Mouse (Mus musculus) heart, embryonic 11.5 days (tissue): ENCODE data around the gene Pdk4. TPM values are rescaled to one million over a fixed set of nuclear protein-coding genes. Genes with fewer than 3 reads are reported as not detected.

ENCODE experiments used
- ATAC-seq: fragments of 200-750 bp; cut with Nextera tagmentation; replicated peaks from 2 replicates; pipeline ENCODE4 v1.8.0; 2017; ENCODE audit warnings: moderate library complexity; ENCODE audit not compliant: insufficient number of reproducible peaks, low FRiP score, low TSS enrichment
- H3K27ac ChIP-seq: fragments of 300-500 bp; sonication (generic); 2 replicates; pipeline ENCODE4 v1.5.1; 2014; ENCODE audit warnings: mild to moderate bottlenecking, low read depth, low read length
- H3K27me3 ChIP-seq: fragments of 300-500 bp; sonication (generic); 2 replicates; pipeline ENCODE4 v1.6.1; 2014; ENCODE audit warnings: mild to moderate bottlenecking, low read length, mixed read lengths; ENCODE audit not compliant: control insufficient read depth, insufficient read depth
- H3K36me3 ChIP-seq: fragments of 300-500 bp; sonication (generic); 2 replicates; pipeline ENCODE4 v1.6.1; 2014; ENCODE audit warnings: mild to moderate bottlenecking, low read length, moderate library complexity, mixed read lengths; ENCODE audit not compliant: control insufficient read depth, insufficient read depth
- H3K4me1 ChIP-seq: fragments of 300-500 bp; sonication (generic); 2 replicates; pipeline ENCODE4 v1.6.1; 2014; ENCODE audit warnings: low read length; ENCODE audit not compliant: control insufficient read depth, insufficient read depth
- H3K4me2 ChIP-seq: fragments of 300-500 bp; sonication (generic); 2 replicates; pipeline ENCODE4 v1.6.1; 2014; ENCODE audit warnings: mild to moderate bottlenecking, moderate library complexity
- H3K4me3 ChIP-seq: fragments of 300-500 bp; sonication (generic); 2 replicates; pipeline ENCODE4 v1.5.1; 2014; ENCODE audit warnings: low read depth, low read length
- H3K9ac ChIP-seq: fragments of 300-500 bp; sonication (generic); 2 replicates; pipeline ENCODE4 v1.6.1; 2014; ENCODE audit warnings: mild to moderate bottlenecking, low read depth, low read length, moderate library complexity
- H3K9me3 ChIP-seq: fragments of 300-500 bp; sonication (generic); replicated peaks from 2 replicates; pipeline ENCODE4 v1.6.1; 2016; ENCODE audit warnings: low read length; ENCODE audit not compliant: control insufficient read depth
- WGBS: fragments of 180-500 bp; shearing (Covaris S2); extraction: QIAGEN DNeasy Blood & Tissue Kit; methylation state at CpG from one replicate; pipeline ENCODE4 v1.1.7; 2014; ENCODE audit not compliant: insufficient replicate concordance; 5-methylcytosine and 5-hydroxymethylcytosine counted together
- polyA plus RNA-seq: library from polyadenylated mRNA; unstranded; fragments of >200 nt; fragmentation: Nextera tagmentation; extraction: Ambion mirVana; gene quantifications from 2 replicates; pipeline ENCODE4 v1.2.1, GENCODE M21; 2014

Gene Pdk4
- polyA plus RNA-seq, result 18.1 and 18.6 TPM in 2 replicates

- Histone ChIP-seq H3K9me3 (no peaks in the 10 kb centered on the region), H3K4me1 (no peaks in the 10 kb centered on the region), H3K27ac (peak within 1 kb of the TSS; percentile 90), H3K27me3 (no peaks in the 10 kb centered on the region), H3K36me3 (no peaks in the 10 kb centered on the region), H3K4me3 (peak within 1 kb of the TSS; percentile 67), H3K4me2 (peak within 1 kb of the TSS; percentile 89), H3K9ac (peak within 1 kb of the TSS; percentile 81)
- peak; percentile 87 for ATAC-seq
- WGBS, result under 1% methylated on average over 43 of the region's 43 CpGs
Measured at GRCm38 (mm10) chr6:5495961-5496853, at the start of gene Pdk4. Pdk4 (minus strand) TSS chr6:5496309.

GRCm38 (mm10) chr6:5537855-5538365 lies 41.8 kb upstream of the Pdk4 start:
- H3K4me2 ChIP-seq, result no peak overlapping the region
- no peaks in the 10 kb centered on the region for H3K27me3 ChIP-seq
- no peaks in the 10 kb centered on the region for H3K4me1 ChIP-seq
- ATAC-seq, result no peak
- no peaks in the 10 kb centered on the region for H3K9me3 ChIP-seq
- no peak overlapping the region for H3K9ac ChIP-seq
- H3K36me3 ChIP-seq, result no peaks in the 10 kb centered on the region
- H3K27ac ChIP-seq, result no peak overlapping the region
- no peak overlapping the region for H3K4me3 ChIP-seq
- 76% methylated on average over 2 of the region's 2 CpGs for WGBS

- no peaks in the 10 kb centered on the region for H3K36me3 ChIP-seq
- H3K27ac ChIP-seq, result no peak overlapping the region
- no peaks in the 10 kb centered on the region for H3K4me1 ChIP-seq
- H3K27me3 ChIP-seq, result no peaks in the 10 kb centered on the region
- H3K4me2 ChIP-seq, result no peak overlapping the region
- no peak overlapping the region for H3K4me3 ChIP-seq
- ATAC-seq, result no peak
- H3K9ac ChIP-seq, result no peak overlapping the region
- H3K9me3 ChIP-seq, result no peaks in the 10 kb centered on the region
Measured at GRCm38 (mm10) chr6:5535754-5536153, 39.6 kb upstream of the Pdk4 start.

GRCm38 (mm10) chr6:5517091-5517490 lies 21.0 kb upstream of the Pdk4 start:
- H3K4me2 ChIP-seq, result no peak overlapping the region
- no peaks in the 10 kb centered on the region for H3K27me3 ChIP-seq
- WGBS, result 80% methylated on average over 5 of the region's 5 CpGs
- no peak overlapping the region for H3K27ac ChIP-seq
- H3K36me3 ChIP-seq, result no peaks in the 10 kb centered on the region
- no peaks in the 10 kb centered on the region for H3K9me3 ChIP-seq
- H3K4me3 ChIP-seq, result no peak overlapping the region
- no peak overlapping the region for H3K9ac ChIP-seq
- H3K4me1 ChIP-seq, result no peaks in the 10 kb centered on the region
- no peak for ATAC-seq

- peaks cover 8% of the 10 kb centered on the region; the same call in 1 of the 2 replicates for H3K4me1 ChIP-seq
- no peaks in the 10 kb centered on the region for H3K9me3 ChIP-seq
- no peak overlapping the region for H3K9ac ChIP-seq
- 24% methylated on average over 5 of the region's 5 CpGs for WGBS
- no peaks in the 10 kb centered on the region for H3K27me3 ChIP-seq
- H3K36me3 ChIP-seq, result no peaks in the 10 kb centered on the region
- peak overlapping the region; percentile 33; the same call in 1 of the 2 replicates for H3K4me2 ChIP-seq
- H3K27ac ChIP-seq, result peak overlapping the region; percentile 8; the same call in 1 of the 2 replicates
- no peak overlapping the region for H3K4me3 ChIP-seq
- no peak for ATAC-seq
Measured at GRCm38 (mm10) chr6:5509757-5510156, 13.6 kb upstream of the Pdk4 start.

GRCm38 (mm10) chr6:5509303-5509702 lies 13.2 kb upstream of the Pdk4 start:
- Histone ChIP-seq H3K4me2 (peak overlapping the region; percentile 33; the same call in 1 of the 2 replicates), H3K36me3 (no peaks in the 10 kb centered on the region), H3K9ac (no peak overlapping the region), H3K9me3 (no peaks in the 10 kb centered on the region), H3K4me1 (peaks cover 8% of the 10 kb centered on the region; the same call in 1 of the 2 replicates), H3K27ac (peak overlapping the region; percentile 8; the same call in 1 of the 2 replicates), H3K4me3 (no peak overlapping the region), H3K27me3 (no peaks in the 10 kb centered on the region)
- no peak for ATAC-seq
- WGBS, result 23% methylated on average over 5 of the region's 5 CpGs

- 76% methylated on average over 5 of the region's 5 CpGs for WGBS
- no peak overlapping the region for H3K4me3 ChIP-seq
- H3K4me2 ChIP-seq, result no peak overlapping the region
- no peak overlapping the region for H3K27ac ChIP-seq
- ATAC-seq, result no peak
- H3K27me3 ChIP-seq, result no peaks in the 10 kb centered on the region
- no peaks in the 10 kb centered on the region for H3K9me3 ChIP-seq
- no peaks in the 10 kb centered on the region for H3K36me3 ChIP-seq
- H3K4me1 ChIP-seq, result peaks cover 8% of the 10 kb centered on the region; the same call in 1 of the 2 replicates
- no peak overlapping the region for H3K9ac ChIP-seq
Measured at GRCm38 (mm10) chr6:5507821-5508220, 11.7 kb upstream of the Pdk4 start.

- Histone ChIP-seq H3K36me3 (no peaks in the 10 kb centered on the region), H3K4me1 (peaks cover 8% of the 10 kb centered on the region; the same call in 1 of the 2 replicates), H3K4me3 (no peak overlapping the region), H3K4me2 (no peak overlapping the region), H3K9ac (no peak overlapping the region), H3K27ac (no peak overlapping the region), H3K27me3 (no peaks in the 10 kb centered on the region), H3K9me3 (no peaks in the 10 kb centered on the region)
- WGBS, result 89% methylated on average over 3 of the region's 3 CpGs
- ATAC-seq, result no peak
Measured at GRCm38 (mm10) chr6:5506271-5506670, 10.2 kb upstream of the Pdk4 start.
